Mouse (Mus musculus) myocyte (in vitro differentiated cells): ENCODE results near the gene Capn8.

ENCODE experiments used
- CEBPB ChIP-seq: IDR thresholded peaks from 2 replicates; pipeline ENCODE4 v1.6.1; 2011; ENCODE audit warnings: mild to moderate bottlenecking, moderate library complexity; ENCODE audit not compliant: poor library complexity, insufficient read depth, severe bottlenecking
- MAX ChIP-seq: IDR thresholded peaks from one replicate; pipeline ENCODE4 v1.6.1; 2011; ENCODE audit warnings: low read depth, mild to moderate bottlenecking, control low read depth
- MYOD1 ChIP-seq, 3 experiments: IDR thresholded peaks; one replicate each; pipeline ENCODE4 v1.6.1; 2011; ENCODE audit warnings: control low read depth in 2 of 3, low read depth in 2 of 3, mild to moderate bottlenecking in 2 of 3, moderate library complexity in 1 of 3; ENCODE audit not compliant: insufficient read length in 2 of 3, control insufficient read depth in 1 of 3
- MYOG ChIP-seq, 3 experiments: IDR thresholded peaks; one replicate each; pipeline ENCODE4 v1.6.1; 2011; ENCODE audit warnings: control low read depth in 2 of 3, low read depth in 2 of 3, mild to moderate bottlenecking in 2 of 3; ENCODE audit not compliant: insufficient read length in 2 of 3, control insufficient read depth in 1 of 3, insufficient read depth in 1 of 3
- POLR2A ChIP-seq: IDR thresholded peaks from one replicate; pipeline ENCODE4 v1.6.1; 2011; ENCODE audit warnings: low read depth, mild to moderate bottlenecking, control low read depth, moderate library complexity; ENCODE audit not compliant: insufficient read length
- POLR2AphosphoS2 ChIP-seq: IDR thresholded peaks from one replicate; pipeline ENCODE4 v1.6.1; 2011; ENCODE audit warnings: low read depth, control low read depth; ENCODE audit not compliant: insufficient read length
- REST ChIP-seq: IDR thresholded peaks from one replicate; pipeline ENCODE4 v1.6.1; 2011; ENCODE audit warnings: mild to moderate bottlenecking, control low read depth, moderate library complexity; ENCODE audit not compliant: insufficient read depth, insufficient read length
- TCF3 ChIP-seq: IDR thresholded peaks from one replicate; pipeline ENCODE4 v1.6.1; 2011; ENCODE audit warnings: low read depth, control low read depth; ENCODE audit not compliant: insufficient read length
- USF1 ChIP-seq: IDR thresholded peaks from one replicate; pipeline ENCODE4 v1.6.1; 2011; ENCODE audit warnings: low read depth, mild to moderate bottlenecking, control low read depth, moderate library complexity

DNA sequence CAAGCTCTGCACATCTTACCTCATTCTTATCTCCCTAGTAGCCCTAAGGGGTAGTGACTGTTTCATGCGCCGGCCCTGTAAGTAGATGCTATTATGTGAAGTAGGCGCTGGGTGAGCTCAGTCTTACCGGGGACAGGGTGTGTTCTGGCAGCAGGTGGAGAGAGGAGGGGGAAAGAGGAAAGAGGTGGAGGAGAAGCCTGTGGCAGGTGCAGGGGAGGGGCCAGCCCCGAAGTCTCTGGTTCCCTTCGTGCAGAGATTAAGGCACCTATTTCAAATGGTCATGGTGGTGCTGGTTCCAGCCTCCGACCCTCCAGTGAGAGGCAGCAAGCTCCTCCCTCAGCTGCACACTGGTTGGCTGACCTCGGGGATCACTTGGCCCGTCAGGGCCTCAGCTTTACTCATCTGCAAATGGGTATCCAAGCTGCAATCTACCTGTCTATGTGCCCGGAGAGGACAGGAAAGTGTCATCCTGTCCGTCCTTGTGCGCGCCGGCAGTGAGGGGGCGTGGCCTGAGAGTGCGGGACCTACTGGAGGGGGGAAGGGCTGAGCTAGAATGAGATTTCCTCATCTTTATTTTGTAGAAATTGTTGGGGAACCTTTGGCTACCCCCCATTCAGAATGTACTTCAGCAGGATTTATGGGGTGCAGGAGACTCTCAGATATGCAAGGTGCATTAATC lies 20.5 kb downstream of the Capn8 start:
- TF ChIP-seq REST (no peak), POLR2A (no peak), POLR2AphosphoS2 (no peak), USF1 (no peak), CEBPB (no peak), MYOD1 (IDR thresholded peaks at IDR 0.05; ENCODE audit: control insufficient read depth in 1 of 3, insufficient read length in 2 of 3, low read depth in 2 of 3) (no peak), MAX (no peak), MYOG (IDR thresholded peaks at IDR 0.05; ENCODE audit: control insufficient read depth in 1 of 3, insufficient read depth in 1 of 3, insufficient read length in 2 of 3, low read depth in 2 of 3) (no peak), TCF3 (no peak)
